Mouse (Mus musculus) forebrain, embryonic 11.5 days (tissue): ENCODE measurements at regions not wholly inside any gene's neighbourhood (a gene's known extent, or its start where the extent isn't known, plus 50 kb on each side); places are given as distances from the start of the nearest gene placed in this dataset.

Source experiments
- ATAC-seq: fragments of 200-750 bp; cut with Nextera tagmentation; replicated peaks from 2 replicates; pipeline ENCODE4 v1.8.0; 2017; ENCODE audit warnings: moderate TSS enrichment; ENCODE audit not compliant: low FRiP score
- DNase-seq: peaks from one replicate; pipeline ENCODE4 v3.0.0-alpha.2; 2017; ENCODE audit warnings: low spot score
- H3K27ac ChIP-seq: fragments of 300-500 bp; sonication (generic); 2 replicates; pipeline ENCODE4 v1.5.1; 2014; ENCODE audit warnings: low read depth, low read length
- H3K27me3 ChIP-seq: fragments of 300-500 bp; sonication (generic); 2 replicates; pipeline ENCODE4 v1.6.1; 2014; ENCODE audit warnings: mild to moderate bottlenecking, low read length, mixed read lengths; ENCODE audit not compliant: control insufficient read depth, insufficient read depth
- H3K36me3 ChIP-seq: fragments of 300-500 bp; sonication (generic); 2 replicates; pipeline ENCODE4 v1.6.1; 2014; ENCODE audit warnings: mild to moderate bottlenecking, low read length, moderate library complexity, mixed read lengths; ENCODE audit not compliant: control insufficient read depth, insufficient read depth
- H3K4me1 ChIP-seq: fragments of 300-500 bp; sonication (generic); replicated peaks from 2 replicates; pipeline ENCODE4 v1.6.1; 2014; ENCODE audit warnings: low read length, mixed read lengths; ENCODE audit not compliant: control insufficient read depth, insufficient read depth
- H3K4me2 ChIP-seq: fragments of 300-500 bp; sonication (generic); 2 replicates; pipeline ENCODE4 v1.6.1; 2014; ENCODE audit warnings: low read depth, mild to moderate bottlenecking, low read length, moderate library complexity, mixed read lengths; ENCODE audit not compliant: severe bottlenecking
- H3K4me3 ChIP-seq: fragments of 300-500 bp; sonication (generic); 2 replicates; pipeline ENCODE4 v1.5.1; 2014; ENCODE audit warnings: low read depth, low read length
- H3K9ac ChIP-seq: fragments of 300-500 bp; sonication (generic); 2 replicates; pipeline ENCODE4 v1.6.1; 2014; ENCODE audit warnings: low read length
- H3K9me3 ChIP-seq: fragments of 300-500 bp; sonication (generic); 2 replicates; pipeline ENCODE4 v1.6.1; 2016; ENCODE audit warnings: low read length, mixed read lengths; ENCODE audit not compliant: control insufficient read depth
- WGBS: fragments of 180-500 bp; shearing (Covaris S2); extraction: QIAGEN DNeasy Blood & Tissue Kit; methylation state at CpG from one replicate; pipeline ENCODE4 v1.1.7; 2014; 5-methylcytosine and 5-hydroxymethylcytosine counted together

DNA sequence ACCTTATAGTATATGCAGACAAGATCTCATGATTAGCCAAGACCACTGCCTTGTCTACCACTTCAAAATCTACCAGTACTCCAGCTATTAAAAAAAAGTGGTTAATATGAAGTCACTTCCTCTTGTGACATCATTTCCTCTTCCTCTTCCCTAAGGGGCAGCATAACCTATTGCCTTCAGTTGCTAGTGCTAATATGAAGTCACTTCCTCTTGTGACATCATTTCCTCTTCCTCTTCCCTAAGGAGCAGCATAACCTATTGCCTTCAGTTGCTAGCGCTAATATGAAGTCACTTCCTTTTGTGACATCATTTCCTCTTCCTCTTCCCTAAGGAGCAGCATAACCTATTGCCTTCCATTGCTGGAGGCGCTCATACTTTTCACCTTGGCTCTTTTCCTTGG lies 218.2 kb downstream of the Rpap3 start:
- WGBS, result 94% methylated on average over 2 of the region's 2 CpGs
- Histone ChIP-seq H3K4me2 (no peak overlapping the region), H3K27ac (no peak overlapping the region), H3K9me3 (no peaks in the 10 kb centered on the region), H3K4me1 (no peaks in the 10 kb centered on the region), H3K27me3 (no peaks in the 10 kb centered on the region), H3K4me3 (no peak overlapping the region), H3K9ac (no peak overlapping the region), H3K36me3 (no peaks in the 10 kb centered on the region)
- no peak for ATAC-seq
- DNase-seq, result no peak

GRCm38 (mm10) chr15:97471986-97472779 lies 225.1 kb upstream of the Amigo2 start:
- Histone ChIP-seq H3K36me3 (no peaks in the 10 kb centered on the region), H3K4me3 (no peak overlapping the region), H3K9me3 (no peaks in the 10 kb centered on the region), H3K4me2 (no peak overlapping the region), H3K27ac (no peak overlapping the region), H3K4me1 (no peaks in the 10 kb centered on the region), H3K9ac (no peak overlapping the region), H3K27me3 (no peaks in the 10 kb centered on the region)
- ATAC-seq (no peak), DNase-seq (no peak)
- 93% methylated on average over 15 of the region's 15 CpGs for WGBS

GRCm38 (mm10) chr15:97471476-97471875 lies 224.4 kb upstream of the Amigo2 start:
- no peak for DNase-seq
- WGBS, result 88% methylated on average over 4 of the region's 4 CpGs

GRCm38 (mm10) chr15:97469684-97470344 lies 222.7 kb upstream of the Amigo2 start:
- Histone ChIP-seq H3K4me3 (no peak overlapping the region), H3K9me3 (no peaks in the 10 kb centered on the region), H3K4me2 (no peak overlapping the region), H3K9ac (no peak overlapping the region), H3K27me3 (no peaks in the 10 kb centered on the region), H3K4me1 (no peaks in the 10 kb centered on the region), H3K36me3 (no peaks in the 10 kb centered on the region), H3K27ac (no peak overlapping the region)
- DNase-seq, result no peak
- ATAC-seq, result no peak
- WGBS, result 88% methylated on average over 19 of the region's 19 CpGs

More at GRCm38 (mm10) chr15:97471476-97471875, 224.4 kb upstream of the Amigo2 start:
- no peak for ATAC-seq
- Histone ChIP-seq H3K4me3 (no peak overlapping the region), H3K27ac (no peak overlapping the region), H3K4me1 (no peaks in the 10 kb centered on the region), H3K27me3 (no peaks in the 10 kb centered on the region), H3K9me3 (no peaks in the 10 kb centered on the region), H3K4me2 (no peak overlapping the region), H3K9ac (no peak overlapping the region), H3K36me3 (no peaks in the 10 kb centered on the region)

DNA sequence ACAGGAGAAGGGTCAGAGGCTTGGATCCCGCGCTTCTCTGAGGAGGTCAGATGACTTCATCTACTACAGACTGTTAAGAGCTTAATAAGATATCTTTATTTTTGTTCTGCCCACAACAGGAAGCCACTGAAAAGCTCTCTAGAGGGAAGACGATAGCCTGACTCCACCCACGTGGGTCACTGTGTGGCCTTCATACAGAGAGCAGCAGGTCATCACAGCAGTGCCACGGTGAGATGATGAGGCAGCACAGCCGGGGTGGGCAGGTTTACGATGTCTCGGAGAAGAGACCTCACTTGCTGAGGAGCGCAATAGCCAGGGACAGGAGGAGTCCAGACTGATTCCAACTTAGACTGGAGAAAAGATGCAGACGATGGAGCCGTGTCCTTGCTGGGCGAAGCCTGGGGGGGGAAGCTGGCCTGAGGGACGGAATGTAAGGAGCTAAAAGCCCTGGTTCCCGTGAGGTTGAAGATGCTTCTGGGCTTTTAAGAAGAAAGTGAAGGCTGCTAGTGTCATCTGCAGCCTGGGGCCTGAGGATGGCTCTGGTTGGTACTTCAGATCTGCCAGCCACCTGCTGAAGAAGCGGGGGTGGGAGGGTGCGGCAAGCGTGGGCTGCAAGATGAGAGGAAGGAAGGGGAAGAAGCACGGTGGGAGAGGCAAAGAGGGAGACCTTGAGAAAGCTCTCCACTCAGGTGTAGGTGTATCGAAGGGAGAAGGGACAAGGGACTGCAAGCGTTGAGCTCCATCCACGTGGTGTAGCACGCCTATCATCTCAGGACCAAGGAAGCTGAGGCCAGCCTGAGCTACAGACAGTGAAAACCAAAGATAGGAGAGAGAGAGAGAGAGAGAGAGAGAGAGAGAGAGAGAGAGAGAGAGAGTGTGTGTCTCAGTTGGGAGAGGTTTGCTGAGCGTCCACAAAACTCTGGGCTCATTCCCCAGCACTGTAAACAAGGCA lies 221.9 kb upstream of the Amigo2 start:
- Histone ChIP-seq H3K9ac (no peak overlapping the region), H3K27ac (no peak overlapping the region), H3K4me2 (no peak overlapping the region), H3K9me3 (no peaks in the 10 kb centered on the region), H3K4me1 (no peaks in the 10 kb centered on the region), H3K4me3 (no peak overlapping the region), H3K36me3 (no peaks in the 10 kb centered on the region), H3K27me3 (no peaks in the 10 kb centered on the region)
- 90% methylated on average over 23 of the region's 23 CpGs for WGBS
- ATAC-seq (no peak), DNase-seq (no peak)

DNA sequence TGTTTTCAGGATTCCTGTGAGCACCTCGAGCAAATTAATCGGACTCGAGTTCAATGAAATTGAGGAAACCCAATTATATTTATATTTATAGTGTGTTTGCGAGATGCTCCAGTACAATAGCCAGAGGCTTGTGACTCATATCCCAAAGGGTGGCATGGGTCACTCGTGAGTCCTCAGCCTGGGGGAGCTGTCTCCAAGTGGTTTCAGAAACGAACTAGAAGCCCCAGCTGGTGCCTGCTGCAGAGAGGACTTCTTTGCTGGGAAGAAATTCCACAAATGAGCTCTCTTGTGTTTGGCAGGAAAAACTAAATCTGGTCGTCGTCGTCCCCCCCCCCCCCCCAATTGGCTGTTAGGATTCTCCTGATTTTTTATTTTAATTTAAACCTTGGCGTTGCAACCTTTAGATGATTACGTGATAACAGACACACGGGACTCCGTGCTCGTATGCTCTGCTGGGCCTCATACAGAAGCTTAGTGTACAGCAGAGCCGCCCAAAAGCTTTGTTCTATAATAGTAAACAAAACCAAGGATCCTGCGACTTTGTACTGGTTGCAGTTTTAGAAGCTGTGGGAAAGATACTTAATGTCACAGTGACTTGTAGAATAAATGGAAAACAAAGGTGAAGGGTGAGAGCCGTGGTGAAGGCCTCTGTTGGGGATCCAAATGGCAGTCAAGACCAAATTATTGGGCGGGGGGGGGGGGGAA lies 220.8 kb upstream of the Amigo2 start:
- H3K9ac ChIP-seq, result no peak overlapping the region
- ATAC-seq (no peak), DNase-seq (no peak)
- H3K27ac ChIP-seq, result no peak overlapping the region
- H3K27me3 ChIP-seq, result no peaks in the 10 kb centered on the region
- no peaks in the 10 kb centered on the region for H3K36me3 ChIP-seq
- H3K4me3 ChIP-seq, result no peak overlapping the region
- no peak overlapping the region for H3K4me2 ChIP-seq
- no peaks in the 10 kb centered on the region for H3K4me1 ChIP-seq
- 87% methylated on average over 18 of the region's 18 CpGs for WGBS
- H3K9me3 ChIP-seq, result no peaks in the 10 kb centered on the region

GRCm38 (mm10) chr15:97466906-97467465 lies 219.9 kb upstream of the Amigo2 start:
- Histone ChIP-seq H3K4me1 (no peaks in the 10 kb centered on the region), H3K9me3 (no peaks in the 10 kb centered on the region), H3K9ac (no peak overlapping the region), H3K36me3 (no peaks in the 10 kb centered on the region), H3K27me3 (no peaks in the 10 kb centered on the region), H3K4me2 (no peak overlapping the region), H3K27ac (no peak overlapping the region), H3K4me3 (no peak overlapping the region)
- DNase-seq (no peak), ATAC-seq (no peak)
- 82% methylated on average over 10 of the region's 10 CpGs for WGBS

- Histone ChIP-seq H3K36me3 (no peaks in the 10 kb centered on the region), H3K4me2 (no peak overlapping the region), H3K9me3 (no peaks in the 10 kb centered on the region), H3K27ac (no peak overlapping the region), H3K9ac (no peak overlapping the region), H3K4me1 (no peaks in the 10 kb centered on the region), H3K27me3 (no peaks in the 10 kb centered on the region), H3K4me3 (no peak overlapping the region)
- ATAC-seq (no peak), DNase-seq (no peak)
- 70% methylated on average over 3 of the region's 3 CpGs for WGBS
Observed at GRCm38 (mm10) chr15:97466110-97466509, 219.0 kb upstream of the Amigo2 start.
